Mouse (Mus musculus): Measurements from ENCODE around the gene Gfral. TPM values are rescaled to one million over a fixed set of nuclear protein-coding genes. Genes with fewer than 3 reads are reported as not detected.

Gene Gfral
- not detected in 2 replicates for total RNA-seq (2021)
- long read RNA-seq = 0 reads

- DNase-seq = no peak
Observed at GRCm38 (mm10) chr9:76213557-76213956, at the start of gene Gfral. Gene Gfral, minus strand, starts transcription at chr9:76213657.

- DNase-seq = no peak
Observed at GRCm38 (mm10) chr9:76257731-76258130, 44.3 kb upstream of the Gfral start.

- no peak for DNase-seq
Observed at GRCm38 (mm10) chr9:76252544-76252943, 39.1 kb upstream of the Gfral start.

- DNase-seq = no peak
Observed at GRCm38 (mm10) chr9:76252109-76252508, 38.7 kb upstream of the Gfral start.

GRCm38 (mm10) chr9:76242322-76242721 is 28.9 kb upstream of the Gfral start:
- DNase-seq = no peak

- DNase-seq = no peak
Observed at GRCm38 (mm10) chr9:76237946-76238345, 24.5 kb upstream of the Gfral start.

GRCm38 (mm10) chr9:76237243-76237642 is 23.8 kb upstream of the Gfral start:
- DNase-seq = no peak

GRCm38 (mm10) chr9:76236626-76237025 is 23.2 kb upstream of the Gfral start:
- peak; percentile 51 for DNase-seq

- no peak for DNase-seq
Observed at GRCm38 (mm10) chr9:76235945-76236503, 22.6 kb upstream of the Gfral start.

- no peak for DNase-seq
Observed at GRCm38 (mm10) chr9:76234899-76235298, 21.4 kb upstream of the Gfral start.

- no peak for DNase-seq
Observed at GRCm38 (mm10) chr9:76230400-76230799, 16.9 kb upstream of the Gfral start.

GRCm38 (mm10) chr9:76217178-76217975 is 3.9 kb upstream of the Gfral start:
- DNase-seq = no peak

- no peak for DNase-seq
Observed at GRCm38 (mm10) chr9:76214678-76215077, 1.2 kb upstream of the Gfral start.

- DNase-seq = no peak
Observed at GRCm38 (mm10) chr9:76196917-76197316, 16.5 kb downstream of the Gfral start.

GRCm38 (mm10) chr9:76179221-76179620 is 34.2 kb downstream of the Gfral start:
- no peak for DNase-seq

- DNase-seq = no peak
Observed at GRCm38 (mm10) chr9:76172686-76173295, 40.7 kb downstream of the Gfral start.

- peak; percentile 33 for DNase-seq
Observed at GRCm38 (mm10) chr9:76168355-76168754, 45.1 kb downstream of the Gfral start.

- DNase-seq = no peak
Observed at GRCm38 (mm10) chr9:76162446-76162845, 51.0 kb downstream of the Gfral start.

- DNase-seq = no peak
Observed at GRCm38 (mm10) chr9:76145593-76145992, 67.9 kb downstream of the Gfral start.

- peak; percentile 3 for DNase-seq
Observed at GRCm38 (mm10) chr9:76138378-76139109, 74.9 kb downstream of the Gfral start.

GRCm38 (mm10) chr9:76134042-76134441 is 79.4 kb downstream of the Gfral start:
- no peak for DNase-seq

GRCm38 (mm10) chr9:76129353-76129752 is 84.1 kb downstream of the Gfral start:
- no peak for DNase-seq

GRCm38 (mm10) chr9:76124249-76124648 is 89.2 kb downstream of the Gfral start:
- DNase-seq = no peak

Measured in adrenal gland, postnatal 25 days (tissue).